Mouse (Mus musculus): ENCODE data around the gene Fam89b. TPM values are rescaled to one million over a fixed set of nuclear protein-coding genes. Genes with fewer than 3 reads are reported as not detected.
"Not testable (repeated sequence)": the region's sequence is repeated elsewhere in the genome, so short reads cannot be mapped to it uniquely, and the experiment has no call there.

Gene Fam89b
- polyA plus RNA-seq, 1 experiment from 2014 or later, result 68.6 TPM

DNA sequence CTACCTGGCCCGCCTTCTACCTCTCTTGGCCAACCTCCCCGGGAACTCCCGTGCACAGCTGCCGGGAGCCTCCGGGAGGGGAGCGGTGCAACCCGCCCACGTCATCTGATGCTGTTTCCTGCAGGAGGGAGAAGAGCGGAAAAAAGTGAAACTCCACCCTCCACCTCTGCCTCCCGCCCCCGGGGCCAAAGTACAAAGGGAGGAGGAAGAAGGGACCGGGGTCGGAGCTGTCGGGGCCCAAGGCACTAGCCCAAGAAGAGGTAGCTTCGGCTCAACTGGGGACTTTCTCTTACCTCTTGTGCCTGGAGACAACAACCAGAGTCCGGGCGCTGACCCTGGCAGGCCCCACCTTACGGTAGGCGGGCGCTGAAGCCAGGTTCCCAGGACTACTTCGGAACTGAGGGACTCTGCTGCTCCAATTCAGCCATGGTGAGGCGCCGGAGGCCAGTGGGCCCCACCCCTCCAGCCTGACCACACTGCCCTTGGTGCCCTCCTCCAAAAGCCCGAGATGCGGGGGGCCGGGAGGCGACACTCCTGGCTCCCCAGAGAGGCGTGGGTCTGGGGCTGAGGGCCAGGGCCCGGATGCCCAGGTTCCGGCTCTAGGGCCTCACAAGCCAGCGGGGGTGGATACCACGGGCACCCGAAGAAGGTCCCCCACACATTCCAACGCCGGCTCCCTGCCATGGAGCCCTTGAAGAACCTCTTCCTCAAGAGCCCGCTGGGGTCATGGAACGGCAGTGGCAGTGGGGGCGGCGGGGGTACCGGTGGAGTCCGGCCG is 39.7 kb downstream of the Fam89b start:
- ATAC-seq (replicated peaks; ENCODE audit: extremely low read depth, insufficient read depth, low FRiP score), result peak; percentile 57
- H3K4me3 ChIP-seq (ENCODE audit: low read length), result peak overlapping the region; percentile 77
- H3K36me3 ChIP-seq (ENCODE audit: control insufficient read depth, insufficient read depth), result peaks cover 20% of the 10 kb centered on the region
- WGBS, result 5% methylated on average over 42 of the region's 42 CpGs
- H3K27ac ChIP-seq (ENCODE audit: low read length), result peak overlapping the region; percentile 94
- H3K27me3 ChIP-seq (ENCODE audit: control insufficient read depth, insufficient read depth, low read length), result no peaks in the 10 kb centered on the region
- H3K4me2 ChIP-seq (ENCODE audit: low read depth, low read length), result peak overlapping the region; percentile 99
- no peaks in the 10 kb centered on the region for H3K9me3 ChIP-seq (replicated peaks; ENCODE audit: control insufficient read depth, low read length)
- H3K9ac ChIP-seq (ENCODE audit: low read length), result peak overlapping the region; percentile 88
- peaks cover 21% of the 10 kb centered on the region for H3K4me1 ChIP-seq (ENCODE audit: control insufficient read depth, insufficient read depth, low read length)

DNA sequence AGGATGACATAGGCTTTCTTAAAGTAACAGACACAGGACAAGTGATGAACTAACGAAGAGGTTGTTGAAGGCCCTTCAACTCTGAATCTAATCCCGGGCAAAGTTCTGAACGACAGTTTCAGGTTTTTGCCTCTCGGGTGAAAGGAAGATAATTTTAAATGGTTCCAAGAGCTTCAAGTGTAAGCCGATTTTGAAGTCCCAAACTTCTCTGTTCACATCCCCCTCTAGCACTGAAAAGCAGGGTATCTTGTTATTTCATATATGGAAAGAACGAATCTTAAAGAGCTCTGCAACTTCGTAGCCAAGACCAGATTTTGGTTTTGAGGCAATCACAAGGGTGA is 40.4 kb downstream of the Fam89b start:
- peaks cover 25% of the 10 kb centered on the region for H3K36me3 ChIP-seq (ENCODE audit: control insufficient read depth, insufficient read depth)
- H3K4me2 ChIP-seq (ENCODE audit: low read depth, low read length), result peak overlapping the region; percentile 99
- ATAC-seq (replicated peaks; ENCODE audit: extremely low read depth, insufficient read depth, low FRiP score), result no peak
- H3K4me1 ChIP-seq (ENCODE audit: control insufficient read depth, insufficient read depth, low read length), result peaks cover 21% of the 10 kb centered on the region
- H3K27me3 ChIP-seq (ENCODE audit: control insufficient read depth, insufficient read depth, low read length), result no peaks in the 10 kb centered on the region
- H3K9ac ChIP-seq (ENCODE audit: low read length), result peak overlapping the region; percentile 88
- H3K9me3 ChIP-seq (replicated peaks; ENCODE audit: control insufficient read depth, low read length), result no peaks in the 10 kb centered on the region
- 0% methylated on average over 7 of the region's 7 CpGs for WGBS
- H3K4me3 ChIP-seq (ENCODE audit: low read length), result peak overlapping the region; percentile 77
- peak overlapping the region; percentile 94 for H3K27ac ChIP-seq (ENCODE audit: low read length)

- under 1% methylated on average over 69 of the region's 69 CpGs for WGBS
- peak; percentile 86 for ATAC-seq (replicated peaks; ENCODE audit: extremely low read depth, insufficient read depth, low FRiP score)
- Histone ChIP-seq H3K9me3 (replicated peaks; ENCODE audit: control insufficient read depth, low read length) (no peaks in the 10 kb centered on the region), H3K4me3 (ENCODE audit: low read length) (peak within 1 kb of the TSS; percentile 77), H3K36me3 (ENCODE audit: control insufficient read depth, insufficient read depth) (peaks cover 27% of the 10 kb centered on the region), H3K27me3 (ENCODE audit: control insufficient read depth, insufficient read depth, low read length) (no peaks in the 10 kb centered on the region), H3K27ac (ENCODE audit: low read length) (peak within 1 kb of the TSS; percentile 94), H3K9ac (ENCODE audit: low read length) (peak within 1 kb of the TSS; percentile 89), H3K4me2 (ENCODE audit: low read depth, low read length) (peak within 1 kb of the TSS; percentile 99), H3K4me1 (ENCODE audit: control insufficient read depth, insufficient read depth, low read length) (peaks cover 21% of the 10 kb centered on the region)
These were observed 41.0 kb downstream of the Fam89b start, which contains the start of the genes Map3k11 and Pcnx3 for GRCm38 (mm10) chr19:5688200-5689087. TSS of gene Map3k11 (plus strand) at chr19:5688742. TSS of gene Pcnx3 (minus strand) at chr19:5688908.

DNA sequence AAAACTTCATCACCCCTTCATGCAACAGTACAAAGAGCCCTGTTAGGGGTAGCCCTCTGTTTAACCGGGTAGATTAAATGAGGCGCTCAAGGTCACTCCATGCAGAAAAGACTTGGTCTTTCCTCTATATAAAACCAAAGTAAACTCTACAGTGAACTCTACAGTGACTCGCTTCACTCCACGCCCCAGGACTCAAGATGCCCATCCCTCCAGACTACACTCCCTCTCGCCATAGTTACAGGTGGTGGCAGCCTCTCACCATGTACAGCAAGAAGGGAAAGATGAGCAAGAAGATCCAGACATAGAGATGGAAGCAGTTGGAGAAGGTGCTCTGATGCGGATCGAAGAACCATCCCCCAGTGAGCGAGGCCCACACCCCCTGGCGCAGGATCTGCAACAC is 41.7 kb downstream of the Fam89b start:
- Histone ChIP-seq H3K9me3 (replicated peaks; ENCODE audit: control insufficient read depth, low read length) (no peaks in the 10 kb centered on the region), H3K27me3 (ENCODE audit: control insufficient read depth, insufficient read depth, low read length) (no peaks in the 10 kb centered on the region), H3K27ac (ENCODE audit: low read length) (peak overlapping the region; percentile 94; the same call in 1 of the 2 replicates), H3K4me3 (ENCODE audit: low read length) (peak overlapping the region; percentile 77), H3K9ac (ENCODE audit: low read length) (peak overlapping the region; percentile 89), H3K36me3 (ENCODE audit: control insufficient read depth, insufficient read depth) (peaks cover 30% of the 10 kb centered on the region), H3K4me2 (ENCODE audit: low read depth, low read length) (peak overlapping the region; percentile 99), H3K4me1 (ENCODE audit: control insufficient read depth, insufficient read depth, low read length) (peaks cover 21% of the 10 kb centered on the region)
- no peak for ATAC-seq (replicated peaks; ENCODE audit: extremely low read depth, insufficient read depth, low FRiP score)
- WGBS, result 22% methylated on average over 9 of the region's 9 CpGs

GRCm38 (mm10) chr19:5686954-5687353 is 42.5 kb downstream of the Fam89b start:
- H3K27ac ChIP-seq (ENCODE audit: low read length); H3K4me3 ChIP-seq (ENCODE audit: low read length); ATAC-seq (replicated peaks; ENCODE audit: extremely low read depth, insufficient read depth, low FRiP score); H3K9me3 ChIP-seq (replicated peaks; ENCODE audit: control insufficient read depth, low read length); H3K27me3 ChIP-seq (ENCODE audit: control insufficient read depth, insufficient read depth, low read length); H3K4me2 ChIP-seq (ENCODE audit: low read depth, low read length): not testable (repeated sequence)
- peak overlapping the region; percentile 8; the same call in 1 of the 2 replicates for H3K9ac ChIP-seq (ENCODE audit: low read length)
- 92% methylated on average over 11 of the region's 12 CpGs for WGBS
- peaks cover 38% of the 10 kb centered on the region for H3K36me3 ChIP-seq (ENCODE audit: control insufficient read depth, insufficient read depth)
- peaks cover 17% of the 10 kb centered on the region for H3K4me1 ChIP-seq (ENCODE audit: control insufficient read depth, insufficient read depth, low read length)

DNA sequence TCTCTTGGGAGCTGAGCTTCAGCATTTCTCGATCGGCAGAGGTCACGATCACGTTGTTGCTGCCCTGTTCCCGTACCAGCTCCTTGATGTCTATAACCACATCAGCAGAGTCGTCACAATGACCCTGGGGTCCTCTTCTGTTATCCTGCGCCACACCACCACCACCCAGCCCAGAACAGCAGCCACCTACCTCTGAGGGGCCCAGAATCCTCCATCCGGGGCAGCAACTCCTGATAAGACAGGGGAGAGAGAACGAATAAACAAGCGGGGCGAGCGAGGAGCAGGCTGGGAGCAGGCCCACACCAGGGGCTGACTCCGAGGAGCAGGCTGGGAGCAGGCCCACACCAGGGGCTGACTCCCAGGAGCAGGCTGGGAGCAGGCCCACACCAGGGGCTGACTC is 43.0 kb downstream of the Fam89b start:
- H3K36me3 ChIP-seq (ENCODE audit: control insufficient read depth, insufficient read depth), result peaks cover 43% of the 10 kb centered on the region
- H3K4me3 ChIP-seq (ENCODE audit: low read length), result no peak overlapping the region
- H3K27ac ChIP-seq (ENCODE audit: low read length), result no peak overlapping the region
- ATAC-seq (replicated peaks; ENCODE audit: extremely low read depth, insufficient read depth, low FRiP score), result no peak
- H3K4me1 ChIP-seq (ENCODE audit: control insufficient read depth, insufficient read depth, low read length), result peaks cover 17% of the 10 kb centered on the region
- H3K27me3 ChIP-seq (ENCODE audit: control insufficient read depth, insufficient read depth, low read length), result no peaks in the 10 kb centered on the region
- no peak overlapping the region for H3K9ac ChIP-seq (ENCODE audit: low read length)
- no peak overlapping the region for H3K4me2 ChIP-seq (ENCODE audit: low read depth, low read length)
- WGBS, result 79% methylated on average over 13 of the region's 13 CpGs
- H3K9me3 ChIP-seq (replicated peaks; ENCODE audit: control insufficient read depth, low read length), result no peaks in the 10 kb centered on the region

GRCm38 (mm10) chr19:5685861-5686260 is 43.6 kb downstream of the Fam89b start:
- H3K9me3 ChIP-seq (replicated peaks; ENCODE audit: control insufficient read depth, low read length), result no peaks in the 10 kb centered on the region
- no peaks in the 10 kb centered on the region for H3K27me3 ChIP-seq (ENCODE audit: control insufficient read depth, insufficient read depth, low read length)
- H3K9ac ChIP-seq (ENCODE audit: low read length), result no peak overlapping the region
- H3K4me1 ChIP-seq (ENCODE audit: control insufficient read depth, insufficient read depth, low read length), result peaks cover 14% of the 10 kb centered on the region
- ATAC-seq (replicated peaks; ENCODE audit: extremely low read depth, insufficient read depth, low FRiP score), result no peak
- no peak overlapping the region for H3K4me2 ChIP-seq (ENCODE audit: low read depth, low read length)
- no peak overlapping the region for H3K27ac ChIP-seq (ENCODE audit: low read length)
- 94% methylated on average over 11 of the region's 11 CpGs for WGBS
- no peak overlapping the region for H3K4me3 ChIP-seq (ENCODE audit: low read length)
- H3K36me3 ChIP-seq (ENCODE audit: control insufficient read depth, insufficient read depth), result peaks cover 49% of the 10 kb centered on the region

DNA sequence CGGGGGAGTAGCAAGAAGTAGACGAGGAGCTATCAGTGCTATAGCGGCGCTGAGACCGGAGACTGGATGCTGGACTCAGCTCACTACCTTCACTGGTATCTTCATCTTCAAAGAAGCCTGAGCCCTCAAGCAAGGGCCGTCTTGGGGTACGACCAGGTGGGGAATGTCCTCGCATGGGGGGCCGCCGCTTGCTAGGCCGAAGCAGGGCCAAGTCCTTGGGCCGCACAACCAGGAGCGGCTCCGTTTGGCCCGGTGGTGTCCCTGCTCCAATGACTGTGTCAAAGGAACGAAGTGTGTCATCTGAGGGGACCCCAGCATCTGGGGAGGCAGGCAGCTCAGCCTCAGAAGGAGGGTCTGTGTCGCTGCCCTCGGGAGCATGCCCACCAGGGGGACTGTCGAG is 44.0 kb downstream of the Fam89b start:
- 94% methylated on average over 19 of the region's 19 CpGs for WGBS
- Histone ChIP-seq H3K9ac (ENCODE audit: low read length) (no peak overlapping the region), H3K27ac (ENCODE audit: low read length) (no peak overlapping the region), H3K4me1 (ENCODE audit: control insufficient read depth, insufficient read depth, low read length) (peaks cover 9% of the 10 kb centered on the region), H3K4me3 (ENCODE audit: low read length) (no peak overlapping the region), H3K4me2 (ENCODE audit: low read depth, low read length) (no peak overlapping the region), H3K36me3 (ENCODE audit: control insufficient read depth, insufficient read depth) (peaks cover 49% of the 10 kb centered on the region), H3K27me3 (ENCODE audit: control insufficient read depth, insufficient read depth, low read length) (no peaks in the 10 kb centered on the region), H3K9me3 (replicated peaks; ENCODE audit: control insufficient read depth, low read length) (no peaks in the 10 kb centered on the region)
- no peak for ATAC-seq (replicated peaks; ENCODE audit: extremely low read depth, insufficient read depth, low FRiP score)

- no peak for ATAC-seq (replicated peaks; ENCODE audit: extremely low read depth, insufficient read depth, low FRiP score)
- Histone ChIP-seq H3K4me1 (ENCODE audit: control insufficient read depth, insufficient read depth, low read length) (peaks cover 7% of the 10 kb centered on the region), H3K27ac (ENCODE audit: low read length) (no peak overlapping the region), H3K36me3 (ENCODE audit: control insufficient read depth, insufficient read depth) (peaks cover 49% of the 10 kb centered on the region), H3K27me3 (ENCODE audit: control insufficient read depth, insufficient read depth, low read length) (no peaks in the 10 kb centered on the region), H3K9me3 (replicated peaks; ENCODE audit: control insufficient read depth, low read length) (no peaks in the 10 kb centered on the region), H3K9ac (ENCODE audit: low read length) (no peak overlapping the region), H3K4me3 (ENCODE audit: low read length) (no peak overlapping the region), H3K4me2 (ENCODE audit: low read depth, low read length) (no peak overlapping the region)
- 95% methylated on average over 13 of the region's 13 CpGs for WGBS
These were observed 44.5 kb downstream of the Fam89b start for GRCm38 (mm10) chr19:5684985-5685384.

All from heart, embryonic 16.5 days (tissue).